28 mouse cellular contexts compared by ENCODE assay signal in genomic region chr4:135157329-135157728, GRCm38 (mm10). TPM values are rescaled to one million over a fixed set of nuclear protein-coding genes. Genes with fewer than 3 reads are reported as not detected.
DNase-seq lines count a peak whose midpoint lies in the region; ATAC-seq and TF ChIP-seq lines count a peak whose summit lies in the region.
"Had no signal": no experiment of that assay in that cellular context is flagged by ENCODE, and none has a peak within 500 bp of the region (broad histone marks: within the 10 kb centered on the region; RNA-seq: fewer than 3 reads in every experiment).

No protein-coding gene starts in this region.

- ATAC-seq in limb, embryonic 13.5 days (ENCODE audit: low FRiP score, low read depth), result no peak
- ATAC-seq in forebrain, embryonic 16.5 days, result no peak
- ATAC-seq: forebrain, postnatal 0 days; liver, embryonic 12.5 days; Patski had no signal

- no peak for TF ChIP-seq CTCF in thymus, adult 2 months (IDR thresholded peaks at IDR 0.05; ENCODE audit: borderline replicate concordance, control insufficient read depth, extremely low read depth, insufficient read depth, low read length, poor library complexity)
- no peak for TF ChIP-seq CTCF in CH12.LX (conservative IDR thresholded peaks at IDR 0.05 in 1 of 2, IDR thresholded peaks at IDR 0.05 in 1 of 2; ENCODE audit: low read depth in 2 of 2, low read length in 2 of 2)

- no peaks in the 10 kb centered on the region for H3K9me3 ChIP-seq in CH12.LX (replicated peaks; ENCODE audit: low read length)
- no peaks in the 10 kb centered on the region for H3K9me3 ChIP-seq in limb, embryonic 13.5 days
- H3K9me3 ChIP-seq in forebrain, embryonic 16.5 days (ENCODE audit: control insufficient read depth, low read length), result no peaks in the 10 kb centered on the region
- H3K9me3 ChIP-seq: forebrain, embryonic 10.5 days; heart, embryonic 12.5 days; liver, embryonic 12.5 days; neural tube, embryonic 13.5 days had no signal

- TF ChIP-seq RAD21 in CH12.LX (IDR thresholded peaks at IDR 0.05; ENCODE audit: low read depth, low read length), result no peak

- H3K79me2 ChIP-seq in CH12.LX (replicated peaks; ENCODE audit: control insufficient read depth, extremely low read depth, insufficient read depth, poor library complexity, severe bottlenecking), result peaks cover 71% of the 10 kb centered on the region

- H3K4me2 ChIP-seq in CH12.LX (ENCODE audit: insufficient read depth, low read depth, poor library complexity, severe bottlenecking), result peak overlapping the region; percentile 83
- H3K4me2 ChIP-seq in limb, embryonic 13.5 days (replicated peaks), result peak overlapping the region; percentile 65
- no peak overlapping the region for H3K4me2 ChIP-seq in forebrain, embryonic 16.5 days (ENCODE audit: low read length)
- H3K4me2 ChIP-seq: heart, embryonic 12.5 days; neural tube, embryonic 13.5 days had no signal

- no peak overlapping the region for H3K4me3 ChIP-seq in thymus, adult 2 months (ENCODE audit: control insufficient read depth, insufficient read depth, low read length)
- H3K4me3 ChIP-seq in CH12.LX (replicated peaks in 1 of 3; ENCODE audit: low read depth in 2 of 3, low read length in 2 of 3, poor library complexity in 1 of 3), result peak overlapping the region in 1 of 3 experiments; percentile 18
- H3K4me3 ChIP-seq in limb, embryonic 13.5 days, result no peak overlapping the region
- H3K4me3 ChIP-seq in forebrain, embryonic 16.5 days (replicated peaks; ENCODE audit: low read length), result no peak overlapping the region
- H3K4me3 ChIP-seq: forebrain, embryonic 10.5 days; heart, embryonic 12.5 days; liver, embryonic 12.5 days; neural tube, embryonic 13.5 days had no signal

- WGBS in thymus, adult 2 months, result 66% methylated on average over 6 of the region's 6 CpGs
- 12% methylated on average over 6 of the region's 6 CpGs for WGBS in limb, embryonic 13.5 days
- 4% methylated on average over 6 of the region's 6 CpGs for WGBS in forebrain, embryonic 16.5 days

- H3K4me1 ChIP-seq in thymus, adult 2 months (replicated peaks; ENCODE audit: control insufficient read depth, insufficient read depth, low read length), result peaks cover 55% of the 10 kb centered on the region
- H3K4me1 ChIP-seq in CH12.LX (ENCODE audit: control insufficient read depth in 1 of 2, insufficient read depth in 2 of 2), result peaks cover 15 to 66% of the 10 kb centered on the region in 2 experiments
- peaks cover 83% of the 10 kb centered on the region for H3K4me1 ChIP-seq in limb, embryonic 13.5 days
- H3K4me1 ChIP-seq in forebrain, embryonic 16.5 days (replicated peaks; ENCODE audit: control insufficient read depth, insufficient read depth, low read length), result peaks cover 11% of the 10 kb centered on the region

- in situ Hi-C loops in CH12.LX (cut with MboI; ENCODE audit: low pct_ligation_motif_present, low pct_unique_long_range_greater_than_20kb, low sequenced_read_pairs), result no loop called here

- H3K27me3 ChIP-seq in thymus, adult 2 months (ENCODE audit: control insufficient read depth, insufficient read depth, low read length), result no peaks in the 10 kb centered on the region
- H3K27me3 ChIP-seq in CH12.LX (replicated peaks), result no peaks in the 10 kb centered on the region
- peaks cover 92% of the 10 kb centered on the region for H3K27me3 ChIP-seq in limb, embryonic 13.5 days
- H3K27me3 ChIP-seq in forebrain, embryonic 16.5 days (replicated peaks; ENCODE audit: control insufficient read depth, insufficient read depth, low read length), result peaks cover 71% of the 10 kb centered on the region
- H3K27me3 ChIP-seq: Patski had no signal

- peak; percentile 56 for DNase-seq in thymus, adult 2 months
- DNase-seq in thymus, postnatal 0 days (ENCODE audit: low spot score), result no peak
- no peak for DNase-seq in CH12.LX (ENCODE audit: extremely low read depth)
- peak; percentile 51 to 55 for DNase-seq in thymus, postnatal 36 days
- DNase-seq in kidney, postnatal 14 days, result no peak
- DNase-seq in embryo, embryonic 9.5 days (ENCODE audit: extremely low spot score), result no peak
- DNase-seq: adrenal gland, postnatal 10 days; cerebellum, adult 8-10 months; cerebellum, postnatal 36 days; forebrain, postnatal 0 days; gastrocnemius, postnatal 14 days; heart, adult 18-20 months; heart, postnatal 14 days; kidney, adult 2 months; left cerebral cortex, postnatal 4 days; lung, adult 18-20 months; lung, postnatal 14 days had no signal

- peak overlapping the region; percentile 5; the same call in 1 of the 2 replicates for H3K9ac ChIP-seq in CH12.LX (ENCODE audit: insufficient read depth, low read depth)
- H3K9ac ChIP-seq in limb, embryonic 13.5 days, result no peak overlapping the region
- H3K9ac ChIP-seq in forebrain, embryonic 16.5 days (replicated peaks; ENCODE audit: low read depth, low read length), result no peak overlapping the region
- H3K9ac ChIP-seq: forebrain, postnatal 0 days; heart, embryonic 12.5 days; liver, embryonic 12.5 days; neural tube, embryonic 13.5 days had no signal

- no peak overlapping the region for H3K27ac ChIP-seq in thymus, adult 2 months (ENCODE audit: control insufficient read depth, insufficient read depth, low read length)
- peak overlapping the region; percentile 70; the same call in 1 of the 2 replicates for H3K27ac ChIP-seq in CH12.LX (ENCODE audit: insufficient read depth, low read depth)
- no peak overlapping the region for H3K27ac ChIP-seq in limb, embryonic 13.5 days
- no peak overlapping the region for H3K27ac ChIP-seq in forebrain, embryonic 16.5 days (ENCODE audit: low read length)
- H3K27ac ChIP-seq: forebrain, embryonic 10.5 days; kidney, postnatal 0 days; liver, embryonic 12.5 days; neural tube, embryonic 13.5 days had no signal

- no peaks in the 10 kb centered on the region for H3K36me3 ChIP-seq in thymus, adult 2 months (ENCODE audit: control insufficient read depth, insufficient read depth, low read length)
- peaks cover 11 to 49% of the 10 kb centered on the region in 2 experiments for H3K36me3 ChIP-seq in CH12.LX (replicated peaks in 1 of 2; ENCODE audit: control insufficient read depth in 1 of 2, insufficient read depth in 1 of 2, low read length in 1 of 2)
- no peaks in the 10 kb centered on the region for H3K36me3 ChIP-seq in limb, embryonic 13.5 days
- no peaks in the 10 kb centered on the region for H3K36me3 ChIP-seq in forebrain, embryonic 16.5 days (ENCODE audit: control insufficient read depth, insufficient read depth)
- H3K36me3 ChIP-seq: forebrain, embryonic 10.5 days; G1E; heart, embryonic 12.5 days; liver, embryonic 12.5 days; neural tube, embryonic 13.5 days had no signal

- dilution Hi-C loops in CH12.LX (cut with MboI; ENCODE audit: extremely low pct_ligation_motif_present, extremely low pct_unique_long_range_greater_than_20kb, low sequenced_read_pairs), result no loop called here

- TF ChIP-seq POLR2A in thymus, adult 2 months (IDR thresholded peaks at IDR 0.05; ENCODE audit: control insufficient read depth, extremely low read depth, insufficient read depth, low read length, poor library complexity), result no peak
- no peak for TF ChIP-seq POLR2A in CH12.LX (IDR thresholded peaks at IDR 0.05; ENCODE audit: low read depth, low read length)

- TF ChIP-seq EP300 in CH12.LX (IDR thresholded peaks at IDR 0.05; ENCODE audit: low read length), result no peak

TF ChIP-seq in CH12.LX, 34 proteins besides CTCF, POLR2A, EP300 and RAD21:
- 0 out of 2 replicates have a peak, but pooled peaks have one; percentile 26 for TF ChIP-seq MYC (IDR thresholded peaks at IDR 0.05; ENCODE audit: low read depth, low read length)
- TF ChIP-seq MXI1 (IDR thresholded peaks at IDR 0.05; ENCODE audit: low read depth, low read length), result peak; percentile 58
- TF ChIP-seq RCOR1 (conservative IDR thresholded peaks at IDR 0.05; ENCODE audit: low read depth, low read length), result no peak
- TF ChIP-seq ZKSCAN1 (IDR thresholded peaks at IDR 0.05; ENCODE audit: borderline replicate concordance, low read depth, low read length), result no peak
- no peak for TF ChIP-seq UBTF (IDR thresholded peaks at IDR 0.05; ENCODE audit: low read depth, low read length)

RNA-seq across cellular contexts. Expression of gene Runx3, which starts 36.9 kb away (rescaled TPM):
- 24.6 and 34.2 TPM in 2 replicates for polyA plus RNA-seq in thymus, adult 2 months (2012; rRNA removed)
- 4.8 and 7.9 TPM in 2 replicates for polyA plus RNA-seq in thymus, postnatal 0 days (2015; fragmentation: Nextera tagmentation; extraction: Ambion mirVana)
- 13.7 and 19.7 TPM in 2 replicates for total RNA-seq in CH12.LX (2012; rRNA removed)
- 2.4 and 5.0 TPM in 2 replicates for total RNA-seq in CH12.LX (2014; rRNA removed)
- 48.0 and 61.1 TPM in 2 replicates for polyA plus RNA-seq in CH12.LX (2012; ENCODE audit: insufficient read length, low read depth)
- 3.7 and 4.6 TPM in 2 replicates for polyA plus RNA-seq in limb, embryonic 13.5 days (2015; fragmentation: Nextera tagmentation; extraction: Ambion mirVana)
- polyA plus RNA-seq in forebrain, embryonic 16.5 days (2015; fragmentation: Nextera tagmentation; extraction: Ambion mirVana), result not detected in 2 replicates
- total RNA-seq: forebrain, postnatal 0 days; layer of hippocampus, postnatal 14 days had no signal
- polyA plus RNA-seq: forebrain, postnatal 0 days; midbrain, embryonic 14.5 days had no signal

Comparison
In these comparisons a context has a peak if more than half of its experiments do, and no peak if none do; other contexts are left out.
1. DNase-seq: peak in thymus, adult 2 months (single experiment) and thymus, postnatal 36 days (2 of 2); none in thymus, postnatal 0 days (single experiment), CH12.LX (single experiment), kidney, postnatal 14 days (single experiment) and embryo, embryonic 9.5 days (single experiment).